Mouse (Mus musculus) ovary, postnatal 36 days (tissue): Measurements from ENCODE around the gene Srp68.

Experiments used
- DNase-seq: peaks from one replicate; pipeline ENCODE4 v3.0.0; 2022; ENCODE audit warnings: low spot score, mixed read lengths

The Srp68 gene

DNA sequence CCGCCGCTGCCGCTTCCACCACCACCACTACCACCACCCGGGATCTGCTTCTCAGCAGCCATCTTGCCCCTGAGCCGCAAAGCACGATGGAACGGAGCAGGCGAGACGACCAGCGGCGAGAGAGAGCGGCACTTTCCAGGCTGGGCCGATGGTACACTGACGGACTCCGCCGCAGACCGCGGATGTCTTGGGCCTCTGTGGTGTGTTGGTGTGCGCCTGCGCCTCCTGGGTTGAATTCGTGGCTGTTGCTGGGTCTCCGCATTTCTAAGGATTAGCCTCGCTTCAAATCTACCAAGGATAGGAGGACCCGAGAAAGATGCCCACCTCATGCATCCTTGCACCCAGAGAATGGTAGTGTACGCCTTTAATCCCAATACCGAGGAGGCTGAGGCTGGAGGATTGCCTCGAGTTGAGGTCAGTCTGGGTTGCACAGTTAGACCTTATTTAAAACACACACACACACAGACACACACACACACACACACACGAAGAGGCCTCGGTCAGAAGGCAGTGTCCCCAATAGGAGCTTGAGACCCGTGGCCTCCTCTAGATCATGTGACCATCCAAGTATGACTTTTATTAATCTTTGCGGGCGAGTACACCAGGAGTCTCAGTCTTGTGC, at the start of gene Srp68:
Gene Srp68 (minus strand): TSS at position 173 of the 622 bp plus-strand sequence.
- DNase-seq = peak; percentile 93

DNA sequence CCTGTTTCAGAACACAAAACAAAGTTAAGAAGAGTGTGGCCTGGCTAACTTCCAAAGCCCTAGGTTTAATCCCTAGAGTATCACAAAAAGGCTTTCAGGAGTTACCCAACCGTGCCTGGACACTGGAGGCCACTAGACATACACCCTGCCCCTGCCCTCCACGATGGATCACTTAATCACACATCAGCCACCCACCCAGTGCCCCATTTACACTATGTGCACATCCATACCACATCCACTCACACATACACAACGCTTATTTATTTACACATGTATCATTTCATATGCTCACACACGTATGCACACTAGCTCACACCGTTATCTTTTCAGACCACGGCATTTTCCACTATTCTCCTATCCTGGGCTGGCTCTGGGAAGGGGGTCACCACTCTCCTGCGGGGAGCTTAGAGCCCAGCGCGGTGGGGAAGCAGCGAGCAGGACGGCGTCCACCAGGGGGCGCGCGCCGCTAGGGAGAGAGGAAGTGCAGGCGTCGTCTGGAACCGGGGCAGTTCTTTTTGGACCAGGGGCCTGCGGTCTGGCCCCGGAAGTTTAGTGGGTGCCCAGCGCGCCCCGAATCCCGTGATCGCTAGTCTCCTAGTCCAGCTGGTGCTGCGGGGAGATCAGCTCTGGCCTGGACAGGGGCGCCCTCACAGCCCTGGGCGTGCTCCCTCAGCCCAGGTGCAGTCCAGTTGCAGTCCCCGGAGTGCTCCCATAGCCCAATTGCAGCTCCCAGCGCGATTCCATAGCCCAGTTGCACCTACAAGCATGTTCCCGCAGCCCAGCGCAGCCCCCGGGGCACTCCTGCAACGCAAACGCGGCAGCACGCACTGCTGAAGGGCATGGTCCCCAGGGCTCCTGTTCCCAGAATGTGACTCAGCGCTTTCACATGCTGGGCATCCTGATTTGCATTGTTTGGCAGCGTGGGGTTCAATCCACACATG, 45.0 kb upstream of the Srp68 start:
- peak; percentile 89 for DNase-seq

DNA sequence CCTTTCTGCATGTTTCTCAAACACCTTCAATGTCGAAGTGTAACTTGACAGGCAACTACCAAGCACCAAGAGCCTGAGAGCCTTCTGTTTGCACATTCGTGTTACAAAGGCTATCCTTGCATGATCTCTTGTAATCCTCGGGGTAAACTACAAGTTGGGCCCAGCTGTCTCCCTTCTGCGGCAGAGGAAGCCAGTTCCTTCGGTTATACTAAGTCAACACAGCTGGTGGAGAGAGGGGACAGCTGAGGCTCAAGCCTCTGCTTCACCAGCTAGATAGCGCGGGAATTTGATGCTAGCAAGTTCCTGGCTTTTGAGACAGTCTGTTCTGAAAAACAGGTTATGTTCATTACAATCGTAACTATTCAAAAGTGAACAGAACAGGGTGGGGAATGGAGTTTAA, 38.3 kb upstream of the Srp68 start:
- no peak for DNase-seq

DNA sequence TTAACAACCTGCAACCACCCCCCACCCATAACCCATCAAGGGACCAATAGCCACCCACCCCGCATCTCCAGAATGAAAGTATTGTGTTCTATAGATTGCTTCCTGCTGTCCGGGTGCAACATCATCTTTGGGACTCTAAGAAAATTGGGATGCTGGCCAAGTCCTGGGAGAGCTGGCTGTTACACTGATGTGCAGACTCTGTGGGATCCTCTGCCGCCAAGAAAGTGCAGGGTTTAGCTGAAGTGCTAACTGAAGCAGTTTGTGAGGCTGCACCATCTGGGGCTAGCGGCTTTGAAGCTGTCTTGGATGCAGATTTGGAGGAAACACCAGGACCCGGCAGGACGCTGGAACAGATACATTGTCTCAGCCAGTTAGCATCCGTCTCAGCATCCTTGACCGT, 37.2 kb upstream of the Srp68 start:
- DNase-seq = no peak

DNA sequence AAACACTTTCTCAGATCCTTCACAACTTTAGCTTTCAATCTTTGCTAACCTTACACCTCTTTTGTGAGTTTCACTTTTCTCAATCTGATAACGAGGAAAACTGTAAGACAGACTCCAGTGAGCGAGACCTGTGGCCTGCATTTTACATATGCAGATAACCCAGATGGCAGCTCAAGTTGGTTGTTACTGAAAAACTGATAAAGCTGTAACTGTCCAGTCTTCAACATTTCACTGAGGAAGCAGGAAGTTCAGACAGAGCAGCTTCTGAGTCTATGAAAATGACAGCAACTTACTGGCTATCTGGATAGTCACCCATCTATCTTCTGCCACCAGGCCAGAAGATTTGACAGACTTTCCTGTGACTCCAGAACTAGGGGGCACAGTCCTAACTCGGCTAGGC, 35.6 kb upstream of the Srp68 start:
- no peak for DNase-seq

DNA sequence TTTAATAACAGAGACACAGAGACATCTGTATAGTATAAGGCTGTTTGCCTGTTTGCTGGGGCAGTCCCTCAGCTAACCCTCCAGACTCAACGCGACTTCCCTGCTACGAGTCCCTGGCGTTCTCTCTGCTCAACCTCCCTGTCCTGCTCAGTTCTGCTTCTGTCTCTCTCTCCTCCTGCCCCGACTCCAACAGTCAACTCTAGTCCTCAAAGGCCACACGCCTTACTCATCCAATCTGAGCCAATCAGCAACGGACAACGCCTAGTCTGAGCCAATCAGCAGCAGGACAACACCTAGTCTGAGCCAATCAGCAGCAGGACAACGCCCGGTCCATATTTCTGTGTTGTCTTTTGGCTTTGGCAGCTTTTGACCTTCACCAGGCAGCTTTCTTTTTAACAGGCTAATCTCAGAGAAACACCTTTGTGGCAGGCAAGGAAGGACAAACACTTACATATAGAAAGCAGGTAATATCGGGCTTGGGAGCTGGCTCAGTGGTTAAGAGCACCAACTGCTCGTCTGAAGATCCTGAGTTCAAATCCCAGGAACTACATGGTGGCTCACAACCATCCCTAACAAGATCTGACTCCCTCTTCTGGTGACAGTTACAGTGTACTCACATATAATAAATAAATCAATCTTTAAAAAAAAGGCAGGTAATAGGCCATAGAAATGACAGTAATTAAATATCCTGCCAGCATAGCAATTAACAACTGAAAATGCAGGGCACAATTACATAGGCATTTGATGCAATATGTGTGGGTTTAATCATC, 33.9 kb upstream of the Srp68 start:
- no peak for DNase-seq

DNA sequence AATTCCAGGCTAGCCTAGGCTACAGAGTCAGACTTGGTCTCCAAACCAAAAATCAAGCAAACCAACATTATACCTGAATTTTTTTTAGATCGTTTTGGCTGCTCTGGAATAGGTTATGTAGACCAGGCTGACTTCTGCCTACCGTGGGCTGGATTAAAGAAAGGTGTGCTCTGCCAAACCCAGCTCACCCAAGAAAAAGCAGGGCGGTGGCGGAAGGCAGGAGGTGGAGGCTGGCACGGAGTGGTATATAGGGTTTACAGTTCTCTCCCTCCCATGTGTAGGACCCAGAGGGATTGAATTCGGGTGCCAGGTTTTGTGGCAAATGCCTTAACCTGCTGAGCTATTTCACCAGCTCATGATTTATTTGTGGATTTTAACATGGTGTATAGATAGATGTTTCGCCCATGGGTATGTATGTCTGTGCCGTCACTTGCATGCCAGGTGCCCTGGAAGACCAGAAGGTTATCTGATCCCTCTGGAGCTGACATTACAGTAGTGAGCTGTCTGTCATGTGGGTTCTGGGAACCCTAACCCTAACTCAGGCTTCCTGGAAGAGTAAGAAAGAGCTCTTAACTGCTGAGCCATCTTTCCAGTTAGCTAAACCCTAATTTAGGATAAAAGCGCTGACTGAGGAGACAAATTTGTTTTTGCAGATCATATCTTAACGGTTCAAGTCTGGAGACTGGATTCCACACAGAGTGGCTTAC, 33.2 kb upstream of the Srp68 start, which contains the start of gene Exoc7:
Gene Exoc7 (minus strand): TSS at position 215 of the 707 bp plus-strand sequence.
- DNase-seq = no peak

DNA sequence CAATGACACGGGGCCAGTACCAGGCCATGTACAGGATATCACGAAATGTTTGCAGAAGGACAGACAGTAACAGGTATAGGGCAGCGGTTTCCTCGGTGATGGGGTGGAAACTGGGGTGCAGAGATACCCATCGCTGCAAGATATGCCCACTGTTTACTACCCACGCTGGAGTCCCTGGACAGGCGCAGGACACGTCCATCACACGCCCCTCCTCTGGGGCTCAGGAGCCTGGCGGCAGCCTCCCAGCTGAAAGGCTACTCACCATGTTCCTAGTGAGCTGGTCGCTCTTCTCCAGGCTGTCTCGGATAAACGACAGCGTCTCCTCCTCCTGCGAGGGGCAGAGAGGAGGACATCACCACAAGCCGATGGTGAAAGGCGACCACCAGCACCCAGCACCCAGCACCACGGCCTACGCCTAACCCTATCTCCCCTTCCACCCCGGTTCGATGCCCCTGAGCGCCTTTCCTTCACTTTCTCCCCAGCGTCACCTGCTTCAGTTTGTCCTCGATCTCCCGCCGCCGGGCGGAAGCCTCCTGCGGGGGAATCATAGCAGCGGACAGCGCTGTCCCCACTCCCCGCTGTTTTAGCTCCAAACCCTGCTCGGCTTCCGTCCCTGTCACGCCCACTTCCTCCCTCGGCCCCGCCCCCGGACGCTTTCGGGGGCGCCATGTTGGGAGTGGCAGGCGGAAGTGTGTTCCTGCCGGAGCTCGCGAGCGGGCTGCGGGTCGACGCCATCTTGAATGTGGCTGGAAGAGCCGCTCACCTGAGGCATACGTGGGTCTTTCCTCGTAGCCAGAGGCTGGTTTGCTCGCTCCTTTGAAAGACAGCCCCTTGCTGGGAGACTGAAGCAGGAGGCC, 32.3 kb upstream of the Srp68 start:
- DNase-seq = peak; percentile 94

DNA sequence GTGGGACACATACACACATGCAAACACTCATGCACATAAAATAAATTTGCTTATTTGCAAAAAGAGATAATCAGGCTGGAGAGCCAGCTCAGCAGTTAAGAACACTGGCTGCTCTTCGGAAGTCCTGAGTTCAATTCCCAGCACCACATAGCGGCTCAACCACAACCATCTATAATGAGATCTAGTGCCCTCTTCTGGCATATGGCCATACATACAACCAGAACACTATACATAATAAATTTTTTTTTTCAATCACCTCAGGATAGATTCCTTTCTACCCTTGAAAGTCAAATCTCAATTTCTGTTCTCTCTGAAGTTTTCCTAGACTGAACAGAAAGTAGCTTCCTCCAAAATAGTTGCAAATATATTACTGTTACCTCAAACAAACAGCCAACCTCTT, 31.4 kb upstream of the Srp68 start:
- no peak for DNase-seq

DNA sequence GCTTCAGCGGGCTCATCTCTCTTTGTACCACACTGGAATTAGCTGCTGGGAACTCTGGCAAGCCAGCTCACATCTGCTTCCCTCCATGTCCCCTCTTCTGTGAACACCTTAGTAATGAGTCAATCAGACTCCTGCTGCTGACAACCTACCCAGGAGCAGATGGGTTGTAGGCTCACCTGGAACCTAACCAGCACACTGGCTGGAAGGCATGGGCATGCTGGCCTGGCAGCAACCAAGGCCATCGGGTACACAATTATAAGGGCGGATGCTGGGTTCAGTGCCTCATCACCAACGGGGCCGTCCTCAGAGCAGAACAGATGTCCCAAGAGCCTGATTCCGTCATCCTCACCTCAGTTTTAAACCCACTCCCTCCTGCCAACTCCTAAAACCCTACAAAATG, 24.6 kb upstream of the Srp68 start:
- no peak for DNase-seq

DNA sequence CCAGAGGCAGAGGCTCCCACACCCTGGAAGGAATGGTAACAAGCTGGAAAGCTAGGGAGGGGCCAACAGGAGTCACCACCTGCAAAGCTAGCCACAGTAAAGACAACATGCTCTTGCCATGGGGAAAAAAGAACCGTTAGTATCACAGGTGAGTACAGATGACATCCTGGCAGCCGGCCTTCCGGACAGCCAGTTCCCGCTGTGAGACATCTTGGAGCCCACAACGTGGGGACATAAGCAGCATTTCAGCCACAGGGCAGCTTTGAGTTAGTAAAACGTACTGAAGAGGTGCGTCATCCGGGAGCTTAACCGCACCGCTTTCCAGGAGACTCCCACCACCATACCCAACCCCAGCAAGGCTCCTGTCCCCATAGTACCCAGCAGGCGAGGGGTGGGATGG, 24.2 kb upstream of the Srp68 start:
- DNase-seq = no peak

DNA sequence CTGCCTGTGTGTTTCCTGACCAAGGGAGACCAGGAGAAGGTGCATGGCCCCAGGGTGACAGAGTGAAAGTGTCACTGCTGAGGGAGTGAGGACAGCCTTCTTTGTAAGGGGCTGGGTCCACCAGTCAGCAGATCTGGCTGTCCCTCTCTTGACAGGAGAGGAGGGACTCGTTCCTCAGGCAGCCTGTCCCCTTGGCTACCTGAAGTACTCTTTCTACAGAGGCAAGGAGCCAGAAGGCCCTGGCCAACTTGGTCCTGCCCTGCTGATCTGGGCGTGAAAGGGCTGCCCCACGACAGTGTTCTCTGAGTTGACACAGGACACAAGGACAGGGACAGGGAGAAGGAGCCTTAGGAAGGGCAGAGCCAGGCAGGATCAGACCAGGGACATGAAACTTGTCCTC, 23.0 kb upstream of the Srp68 start:
- no peak for DNase-seq

DNA sequence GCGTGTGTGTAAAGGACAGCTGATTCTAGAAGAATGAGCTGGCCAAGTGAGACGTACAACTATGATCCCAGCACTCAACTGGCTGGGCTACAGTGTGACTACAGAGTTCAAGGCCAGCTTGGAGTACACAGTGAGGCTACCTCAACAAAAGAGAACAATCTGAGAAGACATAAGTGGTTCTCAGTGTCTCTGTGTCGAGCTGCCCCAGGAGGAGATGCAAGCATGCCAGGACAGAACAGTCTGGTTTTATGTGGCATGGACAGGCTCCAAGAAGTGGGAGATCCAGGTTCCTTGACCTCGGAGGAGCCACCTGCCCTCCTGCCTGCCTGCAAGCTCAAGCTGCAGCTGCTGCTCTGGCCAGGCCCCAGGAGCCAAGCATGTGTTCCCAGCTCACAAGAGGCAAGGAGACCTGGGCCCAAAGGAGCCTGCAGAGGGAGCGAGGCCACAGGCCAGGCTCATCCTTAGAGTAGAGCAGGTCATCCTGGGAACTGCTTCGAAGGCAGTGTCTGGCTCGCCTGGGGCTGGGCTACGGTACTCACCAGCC, 22.2 kb upstream of the Srp68 start:
- DNase-seq = no peak

DNA sequence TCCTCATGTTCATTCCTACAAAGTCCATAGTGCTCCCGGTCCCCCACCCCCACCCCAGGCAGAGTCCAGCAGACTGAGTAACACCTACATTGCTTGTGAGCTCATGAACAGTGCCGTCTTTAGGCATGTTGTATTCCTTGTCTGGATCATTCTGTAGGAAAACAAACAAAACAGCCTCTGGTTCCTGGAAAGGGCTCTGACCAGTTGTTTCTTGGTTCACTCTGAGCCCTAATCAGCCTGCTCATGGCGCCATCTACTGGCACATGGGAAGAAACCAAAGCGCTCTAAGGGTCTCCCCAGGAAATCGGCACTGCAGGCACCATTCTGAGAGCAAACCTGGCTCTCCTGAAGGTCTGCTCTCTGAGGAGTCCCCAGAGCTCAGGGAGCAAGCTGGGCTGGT, 20.3 kb upstream of the Srp68 start:
- peak; percentile 45 for DNase-seq

DNA sequence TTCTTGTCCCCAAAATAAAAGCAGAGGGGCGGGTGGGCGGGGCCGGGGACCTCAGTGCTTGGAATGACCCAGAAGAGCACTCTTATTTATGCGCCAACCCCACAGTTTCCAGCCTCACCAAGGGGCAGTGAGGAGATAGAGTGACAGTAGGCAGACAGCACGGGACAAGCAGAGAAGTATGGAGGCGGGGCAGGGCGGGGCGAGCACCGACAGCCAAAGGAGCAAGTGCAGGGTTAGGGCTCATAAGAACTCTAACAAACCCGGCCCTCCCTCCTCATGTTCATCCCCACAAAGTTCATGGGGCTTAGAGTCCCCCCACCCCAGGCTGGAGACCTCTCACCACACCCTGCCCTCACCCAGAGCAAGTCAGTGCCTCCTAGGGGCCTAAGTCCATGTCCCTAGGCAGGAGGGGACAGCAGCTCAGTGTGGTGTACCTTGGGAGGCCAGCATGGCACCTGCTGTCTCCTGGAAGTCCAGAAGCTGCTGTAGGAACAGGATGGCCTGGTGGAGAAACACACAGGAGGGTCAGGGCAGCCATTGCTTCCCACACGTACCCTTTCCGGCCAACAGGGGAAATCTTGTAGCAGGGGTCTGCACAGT, 19.6 kb upstream of the Srp68 start:
- no peak for DNase-seq

DNA sequence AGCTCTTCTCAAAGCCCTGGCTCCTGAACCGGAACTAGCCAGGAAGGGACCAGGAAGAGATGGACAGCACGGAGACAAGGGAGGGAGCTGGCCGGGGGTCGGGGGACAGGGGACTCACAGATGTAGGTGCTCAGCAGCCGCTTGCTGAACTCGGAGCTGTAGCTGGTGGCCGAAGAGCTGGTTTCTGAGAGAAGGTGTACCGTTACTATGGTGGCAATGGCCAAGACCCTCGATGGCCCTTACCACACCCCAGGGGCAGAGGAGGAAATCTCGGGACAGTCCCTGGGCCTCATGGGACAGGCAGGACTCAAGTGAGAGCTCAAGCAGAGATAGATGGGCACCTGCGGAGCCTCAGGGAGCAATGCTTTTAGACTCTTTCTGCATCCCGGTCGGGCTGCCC, 18.4 kb upstream of the Srp68 start:
- DNase-seq = no peak

DNA sequence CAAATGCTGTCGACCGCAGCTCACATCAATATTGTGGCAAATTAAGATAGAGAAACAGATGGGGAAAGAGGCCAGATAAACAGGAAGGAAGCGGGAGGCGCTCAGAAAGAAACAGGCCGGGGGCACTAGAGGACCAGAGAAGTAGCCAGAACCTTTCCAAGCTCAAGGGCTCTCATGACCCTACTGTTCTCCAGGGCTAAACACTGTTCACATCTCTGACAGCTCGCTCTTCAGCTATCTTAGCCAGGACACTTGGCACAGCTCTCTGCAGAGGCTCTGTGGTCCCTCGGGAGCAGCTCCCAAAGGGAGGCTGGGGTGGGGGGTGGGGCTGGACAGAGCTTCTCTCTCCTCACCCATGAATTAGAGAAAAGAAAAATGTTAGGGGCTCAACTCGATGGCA, 16.5 kb upstream of the Srp68 start:
- DNase-seq = no peak

DNA sequence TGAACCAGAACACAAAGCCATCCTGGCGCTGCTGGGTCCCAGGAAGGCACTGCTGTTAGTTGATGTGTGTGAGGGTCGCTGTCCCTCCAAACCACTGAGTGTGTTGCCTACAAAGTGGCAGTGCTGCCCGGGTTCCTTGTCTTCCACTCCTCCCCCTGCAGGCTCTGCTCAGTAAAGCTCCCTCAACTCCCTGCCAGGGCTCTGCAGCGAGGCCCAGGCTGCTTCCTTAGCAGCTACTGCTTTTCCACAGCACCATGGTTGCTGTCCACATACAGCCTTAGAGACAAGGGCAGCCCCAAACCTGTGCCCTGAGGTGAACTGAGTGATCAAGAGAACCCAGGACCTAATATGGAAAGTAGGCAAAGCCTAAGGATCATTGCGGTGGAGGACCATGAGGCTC, 13.3 kb upstream of the Srp68 start:
- DNase-seq = no peak

DNA sequence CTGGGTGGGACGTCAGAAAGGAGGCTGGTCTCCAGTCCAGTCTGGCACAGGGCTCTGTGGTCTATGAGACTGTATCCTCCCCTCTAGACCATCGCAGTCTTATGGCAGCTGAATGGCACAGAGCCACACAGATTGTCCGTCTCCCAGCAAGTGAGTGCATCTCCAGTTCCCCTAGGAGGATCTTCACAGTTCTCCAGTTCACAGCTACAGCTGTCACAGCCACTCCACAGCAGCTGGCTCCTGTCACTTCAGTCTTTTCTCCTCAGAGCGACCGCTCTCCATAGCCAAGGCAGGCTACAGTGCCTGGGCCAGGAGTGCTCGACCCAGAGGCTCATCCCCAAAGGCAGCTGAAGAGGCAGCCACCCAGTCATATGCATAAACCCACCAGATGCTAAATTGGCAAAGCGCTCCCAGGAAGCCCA, 11.8 kb upstream of the Srp68 start:
- DNase-seq = no peak

DNA sequence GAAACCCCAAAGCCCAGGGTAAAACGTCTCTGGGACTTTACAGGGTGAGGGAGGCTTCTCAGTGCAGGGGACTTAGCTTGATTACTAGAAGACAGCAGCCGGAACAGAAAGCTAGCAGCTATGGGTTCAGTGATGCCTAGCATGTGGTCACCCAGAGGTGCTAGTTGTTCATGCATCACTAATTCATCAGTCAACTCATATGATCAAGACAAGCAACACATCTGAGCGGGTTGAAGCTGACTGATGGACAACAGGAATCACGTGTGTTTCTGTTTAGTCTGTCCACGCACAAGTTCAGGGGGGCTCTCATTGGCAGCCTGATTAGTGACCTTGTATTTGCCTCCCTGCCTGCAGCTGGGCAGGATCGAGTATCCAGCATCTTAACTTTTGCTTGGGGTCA, 10.0 kb upstream of the Srp68 start:
- DNase-seq = no peak
